Mouse (Mus musculus) adrenal gland, postnatal 10 days (tissue): Measurements from ENCODE around the gene Cyp1a2. TPM values are rescaled to one million over a fixed set of nuclear protein-coding genes. Genes with fewer than 3 reads are reported as not detected.

Experiments
- DNase-seq: peaks from one replicate; pipeline ENCODE4 v3.0.0; 2021; ENCODE audit warnings: mixed read lengths
- total RNA-seq, 2 experiments: library from RNA; stranded (reverse); gene quantifications; 2 replicates each; pipeline ENCODE4 v1.2.3; 2021

Cyp1a2 gene
- total RNA-seq, 2 experiments from 2014 or later, result 14.5 to 36.5 TPM

- peak; percentile 97 for DNase-seq
These were observed 38.3 kb downstream of the Cyp1a2 start for GRCm38 (mm10) chr9:57644944-57645893.

GRCm38 (mm10) chr9:57644442-57644943 is 39.0 kb downstream of the Cyp1a2 start:
- peak; percentile 49 for DNase-seq

GRCm38 (mm10) chr9:57643856-57644180 is 39.7 kb downstream of the Cyp1a2 start:
- DNase-seq, result no peak

- DNase-seq, result no peak
These were observed 40.2 kb downstream of the Cyp1a2 start for GRCm38 (mm10) chr9:57643169-57643855.

- no peak for DNase-seq
These were observed 41.5 kb downstream of the Cyp1a2 start for GRCm38 (mm10) chr9:57641775-57642550.

GRCm38 (mm10) chr9:57641022-57641421 is 42.5 kb downstream of the Cyp1a2 start:
- no peak for DNase-seq

GRCm38 (mm10) chr9:57640384-57640783 is 43.1 kb downstream of the Cyp1a2 start:
- DNase-seq, result peak; percentile 63

- DNase-seq, result no peak
These were observed 43.7 kb downstream of the Cyp1a2 start for GRCm38 (mm10) chr9:57639661-57640328.

GRCm38 (mm10) chr9:57638651-57639459 is 44.6 kb downstream of the Cyp1a2 start:
- peak; percentile 70 for DNase-seq

GRCm38 (mm10) chr9:57637741-57638322 is 45.7 kb downstream of the Cyp1a2 start:
- DNase-seq, result peak; percentile 75

GRCm38 (mm10) chr9:57637272-57637671 is 46.2 kb downstream of the Cyp1a2 start:
- no peak for DNase-seq

- DNase-seq, result no peak
These were observed 50.0 kb downstream of the Cyp1a2 start for GRCm38 (mm10) chr9:57633481-57634024.

- DNase-seq, result peak; percentile 90
These were observed 54.2 kb downstream of the Cyp1a2 start for GRCm38 (mm10) chr9:57629118-57629874.

GRCm38 (mm10) chr9:57628717-57629116 is 54.8 kb downstream of the Cyp1a2 start:
- DNase-seq, result no peak

GRCm38 (mm10) chr9:57627892-57628291 is 55.6 kb downstream of the Cyp1a2 start:
- no peak for DNase-seq

GRCm38 (mm10) chr9:57627191-57627590 is 56.3 kb downstream of the Cyp1a2 start:
- no peak for DNase-seq
